Mouse (Mus musculus) urinary bladder, postnatal 36 days (tissue): ENCODE data around the gene Henmt1.

ENCODE experiments used
- DNase-seq, 2 experiments: peaks; one replicate each; pipeline ENCODE4 v3.0.0; 2022; ENCODE audit warnings: low spot score in 2 of 2, mixed read lengths in 1 of 2

Gene Henmt1

DNA sequence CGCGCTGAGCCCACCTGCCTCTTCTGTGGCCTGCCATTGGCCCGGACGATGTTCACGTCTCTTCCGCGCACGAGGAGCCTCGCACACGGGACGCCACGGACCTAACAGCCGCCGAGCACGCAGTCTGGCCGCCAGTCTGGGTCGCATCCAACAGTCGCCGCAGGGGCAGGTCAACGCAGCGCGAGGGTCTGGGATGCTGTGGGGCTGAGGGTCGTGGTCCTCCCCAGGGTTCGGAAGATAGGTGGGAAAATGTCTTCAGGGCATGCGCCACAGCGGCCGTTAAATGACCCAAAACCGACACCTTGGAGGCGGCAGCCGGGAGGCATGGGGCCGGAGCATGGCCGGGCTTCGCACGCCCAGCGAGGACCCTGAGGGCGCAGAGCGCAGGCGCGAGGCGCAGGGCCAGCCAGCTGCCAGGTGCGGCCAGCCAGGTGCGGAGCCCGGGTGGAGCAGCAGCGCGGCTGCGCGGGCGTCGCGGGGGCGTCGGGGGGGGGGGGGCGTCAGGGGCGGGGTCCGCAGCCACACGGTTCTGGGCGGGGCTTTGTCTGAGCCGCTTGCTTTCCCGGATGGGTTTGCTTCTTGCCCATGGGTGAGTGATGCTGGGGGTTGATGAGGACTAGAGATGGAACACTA lies 444 bp downstream of the Henmt1 start, which contains the start of gene Gm9857:
TSS of gene Gm9857 (minus strand) at position 445 of the 633 bp plus-strand sequence.
- no peak for DNase-seq

GRCm38 (mm10) chr3:108940996-108941395 lies 1.3 kb downstream of the Henmt1 start:
- no peak for DNase-seq

DNA sequence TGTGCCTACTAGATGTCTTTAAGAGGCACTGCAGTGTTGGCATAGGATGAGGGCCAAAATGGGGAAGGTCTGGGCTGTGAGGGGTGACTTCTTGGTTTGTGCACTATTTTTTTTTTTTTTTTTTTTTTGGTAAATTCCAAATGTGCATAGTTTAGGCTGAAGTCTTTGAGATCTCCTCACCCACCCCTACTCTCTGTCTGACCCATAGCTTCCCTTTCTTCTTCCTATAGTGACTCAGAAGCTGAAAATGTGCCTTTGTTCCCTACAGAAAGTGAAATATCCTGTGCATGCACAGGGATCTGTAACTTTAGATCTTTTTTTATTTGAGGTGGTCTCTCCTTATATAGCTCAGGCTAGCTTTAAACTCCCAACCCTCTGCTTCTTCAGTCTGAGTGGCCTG lies 18.3 kb downstream of the Henmt1 start:
- DNase-seq, result no peak

DNA sequence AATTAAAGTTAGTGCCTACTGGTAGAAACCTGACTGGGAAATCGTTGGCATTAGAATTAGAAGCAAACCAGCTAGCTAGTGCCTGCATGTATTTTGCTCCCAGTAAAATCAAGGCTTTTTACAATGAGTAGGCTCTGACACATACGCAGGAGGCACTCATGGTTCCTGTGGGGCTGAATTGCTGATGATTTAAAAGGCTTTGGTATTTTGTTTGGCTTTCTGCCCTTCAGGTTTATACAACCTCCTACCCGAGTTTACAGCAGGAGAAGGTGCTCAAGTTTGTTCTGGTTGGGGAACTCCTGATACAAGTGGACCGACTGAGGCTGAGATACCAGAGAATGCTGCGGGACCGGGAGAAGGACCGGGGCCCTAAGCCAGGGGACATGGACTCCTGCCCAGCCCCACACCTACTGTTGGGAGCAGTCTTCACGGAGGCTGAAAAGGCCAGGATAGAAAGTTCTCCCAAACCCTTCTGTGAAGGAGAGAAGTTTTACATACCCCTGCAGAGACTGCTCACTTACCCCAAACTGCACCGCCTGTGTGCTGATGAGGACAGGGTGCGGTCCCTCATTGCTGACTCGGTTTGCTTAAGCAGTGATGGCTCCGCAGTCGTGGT lies 20.1 kb downstream of the Henmt1 start:
- DNase-seq, result no peak

GRCm38 (mm10) chr3:108961226-108961625 lies 21.6 kb downstream of the Henmt1 start:
- DNase-seq, result no peak

DNA sequence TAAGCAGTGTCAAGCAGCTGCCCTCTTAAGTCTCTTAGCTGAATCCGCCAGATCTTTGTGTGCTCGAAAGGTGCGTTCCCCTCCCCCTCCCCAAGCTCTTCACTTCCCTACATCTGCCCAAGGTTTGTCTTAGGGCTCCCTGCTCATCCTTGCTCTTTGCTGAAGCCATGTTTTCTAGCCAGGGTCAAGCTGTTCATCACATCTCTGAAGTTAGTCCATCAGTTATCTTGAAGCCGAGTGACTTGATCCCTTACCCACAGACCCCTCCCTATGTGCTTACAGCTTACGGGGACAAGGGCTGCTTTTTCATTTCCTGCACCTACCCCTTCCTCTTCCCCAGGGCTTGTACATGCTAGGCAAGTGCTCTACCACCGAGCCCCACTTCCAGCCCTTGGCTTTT lies 22.0 kb downstream of the Henmt1 start:
- no peak for DNase-seq

DNA sequence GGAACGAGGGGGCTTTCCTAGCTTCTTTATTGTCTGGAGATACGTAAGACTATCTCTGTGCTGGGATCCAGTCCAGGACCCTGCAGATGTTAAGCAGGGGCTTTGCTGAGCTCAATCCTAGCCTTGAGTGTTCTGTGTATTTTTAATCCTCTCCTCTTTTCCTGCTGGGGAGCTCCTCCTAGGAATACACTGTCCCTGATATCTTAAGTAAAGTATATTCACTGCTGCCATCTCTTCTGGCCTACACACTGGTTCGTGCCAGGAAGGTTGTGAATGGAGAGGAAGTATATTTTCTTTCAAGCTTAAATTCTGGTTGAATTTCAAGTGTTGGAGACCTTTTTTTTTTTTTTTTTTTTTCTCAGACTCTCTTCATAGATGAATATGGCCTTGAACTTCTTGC lies 23.6 kb downstream of the Henmt1 start:
- DNase-seq, result no peak

DNA sequence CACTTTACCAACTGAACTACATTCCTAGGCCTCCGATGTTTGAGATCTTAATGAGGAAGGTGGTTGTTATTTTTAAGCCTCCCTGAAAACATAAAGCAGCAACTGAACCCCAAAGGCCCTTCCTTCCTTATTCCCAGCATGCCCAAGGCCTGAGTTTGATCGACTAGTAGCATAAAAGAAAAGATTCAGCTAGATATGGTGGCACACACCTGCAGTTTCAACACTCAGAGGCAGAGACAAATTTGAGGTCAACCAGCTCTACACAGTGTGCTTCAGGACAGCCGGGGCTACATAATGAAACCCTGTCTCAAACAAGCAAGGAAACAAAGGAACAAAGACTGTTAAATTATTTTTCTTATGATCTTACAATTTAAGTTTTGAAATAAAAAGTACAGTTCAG lies 24.1 kb downstream of the Henmt1 start:
- DNase-seq, result no peak

DNA sequence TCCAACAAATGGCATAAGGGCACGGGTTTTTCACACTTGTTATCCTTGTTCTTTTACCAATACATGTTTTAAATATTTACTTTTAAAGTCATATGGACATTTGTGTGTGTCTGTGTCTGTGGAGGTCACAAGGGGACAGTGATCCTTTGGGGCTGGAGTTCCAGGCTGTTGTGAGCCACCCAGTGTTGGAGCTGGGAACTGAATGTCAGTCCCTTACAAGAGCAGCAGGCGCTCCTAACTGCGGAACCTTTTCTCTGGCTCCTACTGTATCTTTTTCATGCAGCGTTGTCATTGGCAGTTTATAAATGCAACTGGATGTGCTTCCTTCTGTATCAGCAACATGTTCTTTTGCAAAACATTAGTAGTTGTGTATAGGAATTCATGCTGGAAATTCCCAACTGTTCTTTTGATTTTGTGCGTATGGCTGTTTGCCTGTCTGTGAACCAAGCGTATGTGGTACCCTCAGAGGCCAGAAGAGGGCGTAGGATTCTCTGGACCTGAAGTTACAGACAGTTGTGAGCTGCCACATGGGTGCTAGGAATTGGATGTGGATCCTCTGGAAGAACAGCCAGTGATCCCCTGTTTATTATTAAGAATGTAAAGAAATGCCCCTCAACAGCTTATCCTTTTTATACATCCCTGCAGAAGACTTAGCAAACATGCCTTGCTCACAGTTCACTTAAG lies 24.8 kb downstream of the Henmt1 start:
- DNase-seq, result no peak

DNA sequence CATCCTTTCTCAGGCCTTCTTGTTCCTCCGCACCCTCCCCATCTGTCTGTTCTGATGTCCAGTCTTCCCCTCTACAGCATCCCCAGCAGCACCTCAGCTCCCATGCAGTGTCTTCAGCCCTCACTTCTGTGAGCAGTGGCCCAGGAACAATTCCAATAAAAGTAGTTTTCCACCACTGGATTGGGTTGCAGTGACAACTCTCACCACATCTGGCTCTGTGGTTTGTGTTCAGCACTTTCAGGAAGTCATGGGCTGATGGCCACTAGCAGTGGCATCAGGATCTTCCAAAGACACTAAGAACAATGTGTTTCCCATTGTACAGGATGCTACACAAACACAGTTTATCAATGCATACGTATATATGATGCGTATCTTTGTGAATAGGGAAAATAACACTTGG lies 26.4 kb downstream of the Henmt1 start:
- DNase-seq, result no peak

DNA sequence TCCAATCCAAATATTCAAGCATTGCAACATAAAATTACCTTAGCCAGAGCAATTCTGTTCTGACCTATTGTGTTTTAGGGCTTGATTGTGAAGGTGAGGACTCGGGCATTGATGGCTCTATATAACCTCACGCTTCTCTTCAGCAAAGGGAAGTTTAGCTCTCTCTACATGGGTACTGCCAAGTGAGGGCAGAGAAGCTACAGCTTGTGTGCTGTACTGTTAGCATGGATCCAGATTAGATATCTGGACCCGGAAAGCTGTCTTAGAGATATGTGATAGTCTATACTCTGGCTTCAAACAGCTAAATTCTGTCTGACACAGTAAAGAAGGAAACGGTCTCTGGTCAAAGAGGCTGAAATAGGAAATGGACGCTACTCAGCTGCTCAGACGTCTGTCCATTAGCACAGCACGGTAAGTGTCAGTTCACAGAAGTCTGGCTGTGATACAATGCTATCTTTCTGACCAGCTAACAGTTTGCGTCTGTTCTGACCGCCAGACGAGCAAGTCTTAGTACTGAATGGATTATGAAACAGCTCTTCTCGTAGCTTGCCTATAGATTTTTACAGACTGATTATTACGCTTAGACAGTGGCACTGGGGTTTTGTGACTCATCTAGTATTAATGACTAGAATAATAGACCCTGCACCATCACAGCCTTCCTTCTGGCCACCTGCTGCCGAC lies 34.4 kb downstream of the Henmt1 start:
- DNase-seq, result no peak

GRCm38 (mm10) chr3:108974920-108975485 lies 35.3 kb downstream of the Henmt1 start:
- no peak for DNase-seq

- DNase-seq, result no peak
These were observed 37.8 kb downstream of the Henmt1 start for GRCm38 (mm10) chr3:108977340-108978030.

GRCm38 (mm10) chr3:108981946-108982345 lies 42.3 kb downstream of the Henmt1 start:
- DNase-seq, result no peak

DNA sequence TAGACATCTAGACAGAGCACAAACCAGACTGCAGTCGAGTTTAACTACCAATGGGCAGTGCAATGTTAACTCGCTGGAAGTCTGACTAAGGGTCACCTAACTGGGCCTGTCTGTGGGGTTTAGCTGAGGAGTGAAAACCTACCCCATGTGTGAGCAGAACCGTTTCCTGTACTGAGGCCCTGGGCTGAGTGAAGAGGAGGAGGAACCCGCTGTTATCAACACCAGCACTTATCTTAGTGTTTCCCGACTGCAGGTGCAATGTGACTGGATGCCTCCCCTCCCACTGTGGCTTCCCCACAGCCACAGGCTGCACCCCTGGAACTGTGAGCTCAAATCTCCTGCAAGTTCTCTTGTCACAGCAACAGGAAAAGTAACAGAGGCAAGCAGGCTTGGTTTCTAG lies 44.3 kb downstream of the Henmt1 start:
- no peak for DNase-seq

DNA sequence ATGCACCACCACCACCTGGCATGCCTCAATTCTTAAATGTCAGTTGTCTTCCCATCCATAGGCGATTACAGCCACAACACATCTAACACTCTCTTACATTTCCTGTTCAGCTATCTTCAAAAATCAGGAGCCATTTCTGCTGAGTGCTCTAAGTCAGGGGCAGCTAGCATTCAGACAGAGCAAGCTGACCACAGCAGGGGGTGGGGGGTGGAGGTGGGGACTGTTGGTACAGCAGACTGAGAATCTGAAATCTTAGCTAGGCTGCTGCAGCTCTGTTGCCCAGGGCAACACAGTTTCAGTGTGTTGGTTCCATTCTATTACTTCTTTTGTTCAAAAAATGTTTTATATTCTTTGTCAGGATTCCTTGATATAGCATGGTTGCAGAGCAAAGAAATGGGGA lies 46.9 kb downstream of the Henmt1 start:
- no peak for DNase-seq

DNA sequence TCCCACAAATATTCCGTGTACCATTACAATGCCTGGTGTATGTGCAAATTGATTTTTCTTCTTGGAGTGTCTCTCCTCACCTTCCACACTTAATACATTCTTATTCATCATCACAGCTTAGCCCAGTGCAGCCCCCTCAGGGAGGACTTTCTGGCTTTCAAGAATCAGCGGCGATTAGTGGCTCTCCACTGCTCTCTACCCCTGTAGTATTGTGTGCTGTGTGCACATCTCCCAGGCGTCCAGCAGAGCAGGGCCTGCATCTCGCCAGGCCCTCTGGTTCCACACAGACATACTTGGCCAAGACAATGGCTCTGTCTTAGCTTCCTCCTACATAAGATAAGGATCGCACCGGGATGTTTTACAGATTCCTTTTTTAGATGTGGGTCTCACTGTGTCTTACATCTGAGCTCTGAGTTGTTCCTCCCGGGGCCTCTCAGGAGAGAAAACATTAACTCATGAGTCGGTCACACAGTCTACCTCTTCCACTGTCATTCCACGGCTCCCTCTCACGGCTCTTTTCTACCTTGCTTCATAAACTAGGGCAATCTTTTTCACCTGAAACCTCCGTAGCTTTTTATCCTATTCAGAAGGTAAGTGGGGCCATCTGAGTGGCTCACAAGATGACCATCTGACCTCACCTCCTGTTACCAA lies 47.5 kb downstream of the Henmt1 start:
- no peak for DNase-seq

GRCm38 (mm10) chr3:108989971-108990548 lies 50.4 kb downstream of the Henmt1 start:
- DNase-seq, result peak in 1 of 2 experiments; percentile 51

GRCm38 (mm10) chr3:108994477-108994876 lies 54.8 kb downstream of the Henmt1 start:
- no peak for DNase-seq

DNA sequence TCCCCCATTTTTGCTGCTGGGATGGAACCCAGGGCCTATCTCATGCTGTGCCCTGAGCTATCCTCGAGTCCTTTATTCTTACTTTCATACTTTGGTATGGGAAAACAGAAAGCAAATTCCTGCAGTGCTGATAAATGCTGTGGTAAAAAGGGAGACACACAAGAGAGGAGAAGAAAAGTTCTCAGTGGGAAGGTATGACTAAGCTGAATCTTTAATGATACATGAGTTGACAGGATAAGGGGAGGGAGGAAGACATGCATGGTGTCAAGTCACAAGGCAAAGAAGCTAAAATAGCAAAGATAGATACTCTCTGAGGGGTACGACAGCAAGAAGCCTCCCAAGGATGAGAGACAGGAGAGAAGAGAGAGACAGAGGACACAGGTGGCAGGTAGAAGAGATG lies 55.7 kb downstream of the Henmt1 start:
- no peak for DNase-seq

DNA sequence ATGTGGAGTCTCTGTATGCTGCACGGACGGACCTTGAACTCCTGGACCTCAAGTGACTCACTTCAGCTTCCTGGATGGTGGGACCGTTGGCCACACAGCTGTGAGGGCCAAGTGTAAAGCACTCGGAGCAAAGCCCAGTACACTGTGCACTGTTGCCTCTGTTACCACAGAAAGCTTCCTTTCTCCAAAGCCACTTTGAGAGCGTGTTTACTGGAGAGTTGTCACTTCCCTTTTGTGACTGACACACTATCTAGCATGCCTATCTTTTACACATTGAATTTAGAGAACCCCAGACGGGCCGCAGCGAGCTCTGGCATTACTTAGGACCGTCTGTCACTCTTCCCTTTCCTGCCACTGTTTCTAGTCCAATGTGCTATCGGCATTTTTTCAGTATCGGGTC lies 57.6 kb downstream of the Henmt1 start:
- DNase-seq, result no peak
